Mouse (Mus musculus): ENCODE results near the gene 4931414P19Rik.
A peak's percentile ranks its signal among the peaks of the same experiment; 100 is the strongest.

4931414P19Rik gene

DNA sequence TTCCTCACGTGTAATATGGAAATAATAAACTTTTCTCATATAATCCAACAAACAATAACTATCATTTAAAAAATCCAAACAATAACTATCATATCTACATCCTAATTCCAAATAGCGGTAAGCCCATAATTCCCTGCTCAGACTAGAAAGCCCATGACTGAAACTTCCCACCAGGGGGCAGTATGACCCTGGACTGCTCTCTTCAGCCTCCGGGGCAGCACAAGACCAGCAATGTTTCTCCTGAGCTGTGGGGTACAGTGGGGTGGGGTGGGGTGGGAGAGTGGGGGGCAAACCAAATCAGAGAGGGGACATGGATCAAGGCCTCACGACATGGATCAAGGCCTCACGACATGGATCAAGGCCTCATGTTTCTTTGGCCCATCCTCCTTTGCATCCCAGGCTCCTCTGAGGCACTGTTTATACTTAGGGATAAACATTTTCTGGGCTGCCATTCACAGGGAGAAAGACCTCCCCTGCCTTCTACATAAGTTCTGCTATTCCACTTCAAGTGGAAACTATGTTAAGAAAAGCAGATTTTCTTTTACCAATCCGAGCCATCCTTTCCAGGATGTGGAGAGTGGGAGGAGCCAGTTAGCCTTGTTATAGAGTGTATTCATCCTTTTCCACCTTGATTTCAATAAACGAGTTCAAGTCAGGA is 22.0 kb downstream of the 4931414P19Rik start:
- DNase-seq (ENCODE audit: low read depth, low spot score) = peak; percentile 80

DNA sequence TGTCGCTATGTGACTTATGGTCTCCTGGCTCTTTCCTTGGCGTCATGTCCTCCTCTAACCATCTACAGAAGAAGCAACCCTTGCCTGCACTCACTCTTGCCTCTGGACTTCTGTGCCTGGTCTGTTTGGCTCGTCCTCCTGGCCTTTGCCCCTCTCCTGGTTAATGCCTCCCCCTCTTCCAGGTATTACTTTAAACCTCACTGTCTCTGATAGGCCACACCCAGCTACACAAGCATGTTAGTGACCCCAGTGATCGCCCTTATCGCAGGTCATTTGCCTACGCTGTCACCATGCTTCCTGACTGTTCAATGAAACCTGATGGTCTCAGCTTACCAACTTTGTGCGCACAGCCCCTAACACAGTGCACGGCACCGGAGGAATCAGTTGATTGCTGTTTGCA is 23.3 kb downstream of the 4931414P19Rik start:
- no peak for DNase-seq (ENCODE audit: low read depth, low spot score)

DNA sequence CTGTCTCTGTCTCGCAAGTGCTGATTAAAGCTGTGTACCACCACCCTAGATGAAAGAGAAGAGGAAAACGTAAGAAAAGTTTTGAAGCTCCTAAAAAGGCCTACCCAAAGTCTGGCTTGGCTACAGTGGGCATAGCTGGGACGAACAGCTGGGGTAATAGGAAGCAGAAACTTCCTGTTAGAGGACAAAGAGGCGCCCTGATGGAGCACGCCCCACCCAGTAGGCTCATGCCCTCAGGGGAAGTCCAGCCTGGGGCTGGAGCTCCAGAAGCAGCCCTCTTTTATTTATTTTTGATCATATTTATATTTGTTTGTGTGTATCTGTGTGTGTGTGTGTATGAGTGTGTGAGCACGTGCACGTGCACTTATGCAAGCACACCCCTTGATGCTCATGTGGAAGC is 26.2 kb downstream of the 4931414P19Rik start:
- peak; percentile 53 for DNase-seq (ENCODE audit: low read depth, low spot score)

DNA sequence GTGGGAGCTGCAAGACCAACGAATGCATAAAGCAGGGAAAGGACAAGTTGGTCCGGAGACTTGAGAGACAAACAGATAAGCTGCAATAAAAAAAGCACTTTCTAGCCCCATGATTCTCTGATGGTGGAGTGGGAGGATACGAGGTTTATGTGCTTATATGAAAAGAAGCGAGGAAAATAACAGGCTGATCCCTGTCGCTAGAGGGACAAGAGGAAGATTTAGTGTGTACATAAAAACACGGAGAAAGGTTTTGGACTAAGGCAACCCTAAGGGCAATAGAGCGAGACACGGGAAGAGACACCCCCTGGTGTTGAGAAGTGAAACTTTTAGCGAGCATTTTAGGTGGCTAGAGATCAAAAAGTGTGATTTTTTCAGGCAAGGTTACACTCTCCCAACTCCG is 27.7 kb downstream of the 4931414P19Rik start:
- peak; percentile 75 for DNase-seq (ENCODE audit: low read depth, low spot score)

DNA sequence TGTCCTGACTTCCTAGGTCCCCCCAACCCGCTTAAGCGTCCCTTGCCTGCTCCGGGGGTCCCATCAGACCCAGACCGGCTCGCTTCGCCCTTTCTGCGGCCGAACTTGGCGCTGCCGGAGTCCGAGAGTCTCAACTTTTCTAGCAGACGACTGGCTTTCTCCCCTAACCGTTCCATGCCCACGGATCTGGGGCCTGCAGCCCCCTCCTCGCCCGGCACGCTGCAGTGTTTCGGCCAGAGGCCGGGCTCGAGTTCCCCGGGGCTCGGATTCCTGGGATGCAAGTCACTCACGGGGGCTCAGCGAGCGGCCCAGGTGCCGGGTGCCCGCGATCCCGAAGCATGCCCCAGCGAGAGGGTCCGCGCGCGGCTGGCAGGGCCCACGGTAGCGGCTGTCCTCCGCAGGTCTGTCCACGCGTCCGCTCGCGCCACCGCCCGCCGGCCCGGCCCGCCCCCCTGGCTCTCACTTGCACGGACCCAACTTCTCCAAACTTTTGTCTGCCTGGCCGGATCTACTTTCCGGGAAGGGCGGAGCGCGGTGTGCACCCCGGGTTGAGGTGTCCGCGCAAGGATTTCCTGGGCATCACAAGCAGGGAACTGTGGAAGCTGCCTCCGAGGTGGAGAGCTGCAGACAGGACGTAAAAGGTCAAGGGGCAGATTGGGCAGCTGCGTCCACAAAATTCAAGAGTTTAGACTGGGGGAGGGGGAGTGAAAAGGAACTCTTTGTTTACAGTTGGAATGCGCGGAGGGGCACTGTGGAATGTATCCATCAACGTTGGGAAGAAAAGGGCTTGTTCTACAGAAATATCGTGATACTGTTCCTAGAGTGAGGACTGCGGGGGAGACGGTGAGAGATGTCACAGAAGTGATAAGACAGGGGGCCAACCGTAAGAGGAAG is 28.5 kb downstream of the 4931414P19Rik start, which contains the start of gene Ajuba:
TSS of gene Ajuba (minus strand) at position 470 of the 894 bp plus-strand sequence.
- DNase-seq (ENCODE audit: low read depth, low spot score) = peak; percentile 96

DNA sequence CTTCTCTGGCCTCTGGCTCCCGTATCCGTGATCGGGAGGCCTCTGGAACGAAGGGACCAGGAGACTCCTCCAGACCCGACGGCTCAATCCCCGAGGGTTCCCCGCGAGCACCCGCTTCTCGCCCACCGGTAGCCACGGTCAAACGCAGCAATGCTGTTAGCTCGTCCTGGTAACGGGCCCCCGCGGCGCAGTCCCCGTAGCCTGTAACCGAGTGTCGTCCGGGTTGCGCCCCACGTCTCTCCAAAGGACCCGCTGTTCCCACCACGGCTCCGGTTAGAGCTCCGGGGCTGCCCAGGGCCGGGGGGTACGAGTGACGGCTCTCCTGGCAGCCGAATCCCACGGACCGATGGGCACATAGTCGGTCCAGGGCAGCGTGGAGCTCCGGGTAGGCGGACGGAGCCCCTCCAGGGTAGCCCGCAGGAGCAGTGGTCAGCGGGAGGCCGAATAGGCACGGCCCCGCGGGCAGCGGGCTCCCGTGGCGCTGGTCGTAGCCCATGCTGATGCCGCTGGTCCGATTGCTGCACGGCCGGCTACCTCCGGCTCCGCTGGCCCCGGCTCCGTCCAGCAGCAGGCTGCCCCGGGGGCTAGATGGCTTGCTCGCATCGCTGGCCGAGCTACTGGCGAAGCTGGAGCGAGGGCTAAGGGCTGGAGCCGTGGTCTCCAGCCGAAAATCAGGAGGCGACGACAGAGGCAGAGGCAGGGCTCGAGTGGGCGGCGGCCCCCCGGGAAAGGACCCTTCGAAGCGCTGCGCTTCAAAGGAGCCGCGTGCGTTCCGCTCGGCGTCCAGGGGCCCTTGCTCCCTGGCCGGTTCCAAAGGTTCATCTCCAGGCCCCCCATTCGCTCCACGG is 29.3 kb downstream of the 4931414P19Rik start:
- DNase-seq (ENCODE audit: low read depth, low spot score) = peak; percentile 47

DNA sequence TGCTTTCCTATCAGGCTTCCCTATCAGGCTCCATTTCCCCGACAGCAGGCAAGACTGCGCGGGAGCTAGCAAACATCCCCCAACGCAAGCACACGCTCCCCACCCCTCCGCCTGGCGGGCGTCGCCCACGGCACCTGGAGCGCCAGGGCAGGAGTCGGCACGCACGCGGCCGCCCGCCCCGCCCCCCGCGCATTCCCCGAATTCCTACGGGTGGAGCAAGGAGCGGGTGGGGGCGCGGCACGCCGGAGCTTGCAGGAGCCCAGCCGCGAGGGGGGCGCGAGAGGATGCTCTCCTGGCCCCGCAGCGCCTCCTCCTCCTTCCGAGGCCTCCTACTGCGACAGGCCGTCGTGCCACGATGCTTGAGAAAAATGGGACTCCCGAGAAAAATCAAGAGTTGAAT is 30.2 kb downstream of the 4931414P19Rik start:
- peak; percentile 99 for DNase-seq (ENCODE audit: low read depth, low spot score)

DNA sequence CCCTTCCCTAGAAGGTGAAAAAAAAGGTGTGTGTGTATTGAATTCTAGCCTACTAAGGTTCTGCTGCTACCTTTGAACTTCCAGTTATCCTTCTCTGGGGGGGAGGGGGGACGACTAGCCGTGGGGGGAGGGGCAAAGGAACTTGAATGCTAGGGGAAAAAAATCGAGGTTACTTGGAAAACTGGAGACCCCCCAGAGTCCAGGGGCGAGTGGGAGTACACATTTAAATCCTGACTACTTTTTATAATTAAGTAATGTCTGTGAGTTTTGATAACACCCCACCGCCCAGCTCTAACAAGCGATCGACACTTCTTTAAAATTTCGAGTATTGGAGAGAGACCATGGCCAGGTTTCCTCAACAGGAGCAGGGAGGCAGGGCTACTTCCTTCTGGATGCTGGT is 30.8 kb downstream of the 4931414P19Rik start:
- no peak for DNase-seq (ENCODE audit: low read depth, low spot score)

DNA sequence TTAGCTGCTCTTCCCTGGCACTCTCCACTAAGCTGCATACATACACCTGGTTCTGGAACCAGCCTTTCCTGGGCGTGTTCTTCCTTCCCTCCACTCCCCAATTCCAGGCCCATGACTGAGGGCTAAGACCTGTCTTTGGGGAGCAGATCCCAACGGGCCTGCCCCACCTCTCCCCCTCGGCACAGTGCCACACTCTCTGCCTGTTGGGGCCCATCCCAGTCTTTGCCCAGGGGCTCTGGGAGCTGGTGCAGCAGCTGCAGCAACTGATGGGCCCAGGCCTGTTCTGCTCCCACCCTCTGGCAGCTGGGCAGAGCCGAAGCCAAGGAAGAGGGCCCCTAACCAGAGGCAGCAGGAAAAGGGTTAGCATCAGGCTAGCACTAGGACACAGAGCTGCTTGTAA is 31.5 kb downstream of the 4931414P19Rik start:
- no peak for DNase-seq (ENCODE audit: low read depth, low spot score)

DNA sequence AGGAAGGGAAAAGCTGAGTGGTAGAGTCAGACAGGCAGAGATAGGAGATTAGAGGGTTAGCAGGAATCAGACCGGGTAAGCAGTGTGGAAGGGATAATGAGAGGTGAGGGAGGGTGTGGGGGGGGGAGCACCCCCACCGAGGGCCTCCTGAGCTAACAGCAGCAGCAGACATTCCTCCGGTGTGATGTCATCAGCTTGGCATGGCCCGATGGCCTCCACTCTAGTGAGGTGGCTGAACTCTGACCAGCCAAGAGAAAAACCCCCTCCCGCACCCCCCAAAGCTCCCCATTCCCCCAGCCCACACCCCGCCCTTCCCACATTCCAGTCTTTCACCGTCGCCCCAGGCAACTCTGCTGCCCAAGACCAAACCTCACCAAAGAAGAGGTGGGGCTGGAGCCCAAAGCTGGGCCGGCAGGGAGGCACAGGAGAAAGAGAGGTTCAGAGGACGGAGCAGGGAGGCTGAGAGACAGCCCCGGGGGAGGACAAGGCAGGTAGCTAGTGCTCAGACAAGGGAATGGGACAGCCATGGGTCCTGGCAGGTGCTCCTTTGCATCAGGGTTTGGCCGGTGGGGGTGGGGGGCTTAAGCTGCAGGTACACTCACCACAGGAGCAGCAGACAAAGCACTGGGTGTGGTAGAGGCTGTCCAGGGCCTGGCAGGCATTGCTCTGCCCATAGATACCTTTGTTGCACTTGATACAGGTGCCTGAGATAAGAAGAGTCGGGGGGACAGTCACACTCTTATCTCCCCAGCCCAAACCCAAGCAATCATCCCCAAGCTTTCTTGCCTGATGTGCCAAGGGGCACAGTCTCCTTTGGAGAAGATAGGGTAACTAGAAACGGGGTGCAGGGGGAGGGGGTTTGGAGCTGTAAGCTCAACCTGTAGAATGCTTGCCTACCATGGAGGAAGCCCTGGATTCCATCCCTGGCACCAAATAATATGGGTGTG is 32.7 kb downstream of the 4931414P19Rik start:
- peak; percentile 83 for DNase-seq (ENCODE audit: low read depth, low spot score)

DNA sequence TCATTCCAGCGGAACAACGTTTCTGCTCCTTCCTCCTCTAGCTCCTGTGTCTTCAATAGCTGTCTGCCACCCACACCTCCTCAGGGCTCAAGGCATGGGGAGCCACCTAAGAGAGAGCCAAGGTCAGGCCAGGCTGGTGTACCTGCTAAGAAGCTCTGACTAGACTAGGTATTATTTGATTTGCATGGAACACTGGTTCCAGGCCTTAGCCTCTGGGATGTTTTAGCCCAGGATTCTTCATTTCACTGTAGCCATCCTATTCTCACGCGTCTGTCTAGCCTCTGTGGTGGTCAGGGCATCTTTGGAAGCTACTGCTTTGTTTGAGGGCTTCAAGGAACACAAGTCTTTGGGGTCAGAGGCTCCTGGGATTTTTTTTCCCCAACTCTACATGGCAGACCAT is 33.7 kb downstream of the 4931414P19Rik start:
- no peak for DNase-seq (ENCODE audit: low read depth, low spot score)

DNA sequence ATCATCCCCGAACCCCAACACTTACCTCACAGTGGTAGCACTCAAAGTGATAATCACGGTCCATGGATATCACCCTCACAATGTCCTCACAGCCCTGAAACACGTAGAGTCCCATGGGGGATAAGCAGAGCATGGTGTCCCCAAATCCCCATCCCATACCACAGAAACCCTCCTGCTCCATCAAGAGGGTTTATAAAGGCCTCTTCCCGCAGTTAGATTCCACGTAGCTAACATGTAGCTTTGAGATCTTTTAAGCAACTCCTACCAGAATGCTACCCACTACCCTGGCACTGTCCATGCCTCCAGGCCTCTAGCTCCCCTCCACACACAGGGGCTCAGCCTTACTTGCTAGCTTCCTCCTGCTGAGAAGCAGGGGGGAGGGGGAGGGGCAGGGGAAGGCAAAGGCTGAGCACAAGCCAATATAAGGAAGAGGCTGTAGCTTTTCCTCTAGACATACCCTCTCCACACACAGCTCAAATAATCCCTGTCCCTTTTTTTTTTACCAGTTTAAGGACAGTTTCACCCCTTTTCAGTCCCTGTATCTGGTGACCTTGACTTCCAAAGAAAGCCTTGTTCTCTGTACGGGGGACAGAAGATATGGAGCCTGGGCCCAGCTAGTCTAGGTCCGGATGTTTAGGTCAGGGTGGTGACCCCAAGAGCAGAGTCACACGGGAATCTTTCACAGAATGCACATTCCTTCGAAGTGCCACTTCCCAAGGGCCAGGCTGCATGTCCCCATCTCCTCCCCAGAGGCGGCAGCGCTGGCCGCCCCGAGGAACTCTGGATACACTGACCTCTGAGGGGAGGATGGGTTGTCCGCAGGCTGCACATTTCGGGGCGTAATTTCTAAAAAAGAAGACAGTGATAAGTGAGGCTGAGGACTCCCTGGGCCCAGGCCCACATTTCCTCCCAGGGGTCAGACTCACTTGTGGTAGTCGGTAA is 36.1 kb downstream of the 4931414P19Rik start:
- no peak for DNase-seq (ENCODE audit: low read depth, low spot score)

DNA sequence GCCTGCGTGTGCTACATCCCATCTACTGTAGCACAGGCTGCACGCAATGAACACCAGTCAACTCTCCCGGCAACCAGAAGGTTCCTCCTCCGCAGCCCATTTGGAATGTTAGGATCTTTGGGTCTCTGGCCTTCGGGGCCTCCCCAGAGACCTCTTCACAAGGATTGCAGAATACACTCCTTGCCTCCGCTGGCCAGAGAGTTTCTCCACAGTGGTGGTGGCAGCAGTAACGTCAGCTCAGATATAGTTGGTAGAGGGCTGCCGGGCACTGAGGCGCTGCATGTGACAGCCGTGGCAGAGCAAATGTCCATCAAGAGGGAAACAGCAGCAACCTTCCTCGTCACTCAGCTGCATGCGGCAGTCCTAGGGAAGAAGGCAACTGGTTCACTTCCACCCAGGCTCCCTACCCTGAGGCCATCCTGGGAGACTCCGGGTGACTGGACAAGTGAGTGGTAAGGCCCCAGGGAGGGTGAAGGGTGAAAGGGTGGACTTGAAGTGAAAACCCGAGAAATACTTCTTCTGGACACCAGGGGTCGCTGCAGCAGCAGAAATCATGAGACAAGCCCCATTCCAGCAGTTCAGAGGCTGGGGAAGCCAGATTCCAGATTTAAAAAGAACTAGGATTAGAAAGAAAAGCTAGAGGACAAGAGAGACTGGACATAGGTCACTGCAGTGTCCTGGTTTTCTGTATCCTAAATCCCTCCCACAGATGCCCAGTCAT is 36.9 kb downstream of the 4931414P19Rik start:
- DNase-seq (ENCODE audit: low read depth, low spot score) = peak; percentile 87

DNA sequence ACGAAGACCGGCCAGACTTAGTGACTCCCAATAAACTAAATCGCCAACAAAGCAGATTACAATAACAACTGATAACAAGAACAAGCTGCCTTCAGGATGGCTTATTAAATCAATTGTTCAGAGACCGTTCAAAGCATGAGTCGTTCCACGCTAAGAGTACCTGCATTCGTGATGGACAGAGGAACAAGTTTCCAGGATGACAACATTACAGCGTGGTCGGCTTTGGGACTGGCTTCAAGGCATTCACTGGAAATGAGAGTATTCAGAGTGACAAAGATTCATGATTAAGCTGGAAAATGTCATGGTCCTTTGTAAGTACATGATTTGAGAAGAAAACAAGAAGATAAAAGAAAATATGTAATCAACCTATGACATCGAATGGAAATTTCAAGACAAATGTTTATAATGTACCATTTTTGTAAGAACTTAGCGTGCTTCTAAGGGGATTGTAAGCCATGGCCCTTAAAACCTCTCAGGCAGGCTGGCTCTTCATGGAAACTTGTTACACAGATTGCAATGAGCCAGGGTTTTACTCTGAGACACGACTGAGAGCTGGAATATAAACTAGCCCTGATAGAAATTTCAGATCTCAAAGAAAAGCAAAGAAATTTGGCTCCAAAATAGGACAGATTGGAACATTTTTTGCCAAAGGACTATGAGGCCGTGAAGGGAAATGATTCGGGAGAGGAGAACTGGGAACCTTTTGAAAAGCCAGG is 45.1 kb downstream of the 4931414P19Rik start:
- DNase-seq (ENCODE audit: low read depth, low spot score) = no peak

DNA sequence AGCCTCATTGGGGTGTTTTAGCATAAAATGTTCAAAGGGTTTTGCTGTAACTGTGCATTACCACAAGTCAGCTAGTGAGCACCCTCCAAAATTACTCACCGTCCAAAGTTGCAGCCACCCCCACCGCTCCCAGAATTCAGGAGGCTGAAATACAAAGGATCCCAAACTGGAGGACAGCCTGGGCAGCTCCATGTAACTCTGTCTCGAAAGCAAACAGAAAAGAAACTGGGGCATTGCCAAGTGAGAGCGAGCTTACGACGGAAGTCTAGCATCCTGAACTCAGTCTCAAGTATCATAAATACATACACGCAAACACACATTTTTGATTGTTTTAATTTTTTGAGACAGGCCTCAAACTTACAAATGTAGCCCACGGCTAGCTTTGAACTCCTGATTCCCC is 48.5 kb downstream of the 4931414P19Rik start:
- no peak for DNase-seq (ENCODE audit: low read depth, low spot score)

DNA sequence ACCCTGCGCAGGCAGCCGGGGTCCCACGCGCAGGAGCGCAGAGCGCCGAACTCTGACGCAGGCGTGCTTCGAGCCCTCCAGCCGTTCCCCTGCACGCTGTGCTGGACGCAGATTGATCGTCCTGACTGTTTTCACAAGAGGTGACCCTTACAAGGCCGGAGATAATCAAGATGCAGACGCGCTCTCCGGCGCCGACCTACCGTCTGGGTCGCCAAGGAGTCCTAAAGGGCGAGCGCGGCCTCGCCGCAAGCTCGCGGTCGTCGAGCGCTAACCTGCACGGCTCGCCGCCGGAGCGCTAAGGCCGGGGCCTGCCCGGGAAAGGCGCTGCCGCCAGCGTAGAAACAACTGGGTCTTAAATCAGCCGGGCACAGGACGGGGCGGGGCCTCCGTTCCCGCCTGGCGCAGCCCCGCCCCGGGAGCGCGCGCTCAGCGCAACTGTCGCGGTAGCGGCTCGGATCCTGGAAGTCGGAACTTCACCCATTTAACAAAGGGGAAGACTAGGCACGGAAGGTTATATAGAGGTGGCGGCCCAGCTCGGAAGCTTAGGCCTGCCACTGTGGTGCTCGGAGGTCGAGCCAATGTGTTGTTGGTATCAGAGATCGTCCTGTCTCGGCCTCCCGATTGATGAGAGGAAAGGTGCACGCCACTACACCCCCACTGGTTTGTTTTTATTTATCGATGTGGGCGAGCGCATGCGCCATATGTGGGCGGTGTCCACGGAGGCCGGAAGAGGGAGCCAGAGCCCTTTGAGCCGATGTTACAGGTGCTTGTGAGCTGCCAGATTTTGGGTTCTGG is 51.6 kb downstream of the 4931414P19Rik start, which contains the start of gene Haus4:
TSS of gene Haus4 (minus strand) at position 642 of the 795 bp plus-strand sequence.
- peak; percentile 98 for DNase-seq (ENCODE audit: low read depth, low spot score)

DNA sequence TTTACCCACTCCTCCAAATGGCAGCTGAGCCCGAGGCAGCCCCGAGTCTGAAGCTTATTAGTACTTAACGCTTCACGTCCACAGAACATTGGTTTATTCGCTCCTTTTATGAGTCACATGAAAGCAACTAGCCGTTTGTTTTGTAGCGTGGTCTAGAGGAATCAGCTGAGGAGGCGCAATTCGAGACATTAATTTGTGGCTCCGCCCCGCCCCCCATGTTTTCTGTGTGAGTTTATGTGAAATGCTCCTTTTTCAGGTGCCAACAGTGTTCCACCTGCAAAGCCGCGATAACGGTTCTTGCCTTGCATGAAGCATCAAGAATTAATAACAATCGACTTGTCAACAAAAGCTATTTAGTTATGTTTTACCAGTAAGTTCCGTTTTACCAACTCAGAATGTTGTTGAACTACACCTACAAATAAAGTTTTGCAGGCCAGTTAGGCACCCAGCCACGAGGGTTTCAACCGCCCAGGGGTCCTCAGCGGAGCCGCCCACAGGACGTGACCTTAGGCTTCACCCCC is 52.3 kb downstream of the 4931414P19Rik start:
- DNase-seq (ENCODE audit: low read depth, low spot score) = peak; percentile 38
